Mouse (Mus musculus): ENCODE data around the gene Foxn4.

- TF ChIP-seq CTCF (IDR thresholded peaks at IDR 0.05; ENCODE audit: extremely low read depth, insufficient read depth, insufficient read length, insufficient replicate concordance) (no peak), POLR2A (IDR thresholded peaks at IDR 0.05; ENCODE audit: low read depth, low read length) (no peak)
Measured at GRCm38 (mm10) chr5:114309680-114310036, 36.1 kb upstream of the Foxn4 start.
